Comparison of ENCODE assay signal across 19 mouse cellular contexts in the genomic region with DNA sequence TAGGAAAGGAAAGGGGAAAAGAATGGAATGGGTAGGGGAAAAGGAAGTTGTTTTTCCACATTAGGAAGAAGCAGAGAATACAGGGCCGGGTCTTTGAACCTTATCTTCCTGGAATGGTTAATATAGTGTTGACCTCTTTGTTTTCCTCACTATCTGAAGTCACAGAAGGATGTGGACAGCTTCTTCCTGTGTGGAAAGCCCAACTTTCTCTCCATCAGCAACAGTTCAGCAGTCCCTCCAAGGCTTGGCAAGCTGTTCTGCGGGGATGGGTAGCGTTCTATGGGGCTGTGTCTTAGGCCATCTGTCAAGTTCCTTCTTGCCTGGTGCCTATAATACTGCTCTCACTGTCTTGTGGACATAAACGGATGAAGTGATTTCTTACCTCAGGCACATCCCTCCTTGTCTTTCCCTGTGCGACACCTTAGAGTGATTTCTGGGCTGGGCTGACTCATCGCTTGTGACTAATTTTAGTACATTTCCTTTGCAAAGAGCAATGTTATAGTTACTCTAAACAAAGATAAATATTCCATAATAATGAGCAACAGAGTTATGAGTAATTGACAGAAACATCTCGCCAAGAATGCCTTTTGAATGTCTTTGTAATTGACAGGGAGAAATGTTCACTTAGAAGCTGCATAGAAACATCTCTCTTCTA. TPM values are rescaled to one million over a fixed set of nuclear protein-coding genes. Genes with fewer than 3 reads are reported as not detected.
DNase-seq lines count a peak whose midpoint lies in the region; ATAC-seq and TF ChIP-seq lines count a peak whose summit lies in the region.
"Had no signal": no experiment of that assay in that cellular context is flagged by ENCODE, and none has a peak within 500 bp of the region (broad histone marks: within the 10 kb centered on the region; RNA-seq: fewer than 3 reads in every experiment).

No protein-coding gene starts in this region.

- TF ChIP-seq POLR2A in lung, adult 2 months (IDR thresholded peaks at IDR 0.05; ENCODE audit: borderline replicate concordance, extremely low read depth, low read depth, low read length) = no peak
- TF ChIP-seq POLR2A in embryonic fibroblast, embryonic 13.5 days (IDR thresholded peaks at IDR 0.05; ENCODE audit: low read depth, low read length) = no peak

- peaks cover 4% of the 10 kb centered on the region for H3K9me3 ChIP-seq in heart, embryonic 12.5 days (replicated peaks)
- no peaks in the 10 kb centered on the region for H3K9me3 ChIP-seq in lung, embryonic 15.5 days
- H3K9me3 ChIP-seq: embryonic facial prominence, embryonic 15.5 days; hindbrain, embryonic 15.5 days; limb, embryonic 12.5 days; neural tube, embryonic 12.5 days had no signal

- no peak overlapping the region; the same call in 1 of the 2 replicates for H3K27ac ChIP-seq in heart, embryonic 12.5 days (ENCODE audit: poor library complexity, severe bottlenecking)
- peak overlapping the region; percentile 71 for H3K27ac ChIP-seq in lung, embryonic 15.5 days
- H3K27ac ChIP-seq in embryonic fibroblast, embryonic 13.5 days (ENCODE audit: insufficient read depth, low read length) = peak overlapping the region; percentile 55; the same call in 1 of the 2 replicates
- H3K27ac ChIP-seq: embryonic facial prominence, embryonic 15.5 days; gastrocnemius, adult 2 months; hindbrain, embryonic 15.5 days; kidney, postnatal 0 days; layer of hippocampus, adult 2 months; limb, embryonic 12.5 days; neural tube, embryonic 12.5 days had no signal

- 50% methylated on average over 7 of the region's 7 CpGs for WGBS in heart, embryonic 12.5 days
- WGBS in lung, embryonic 15.5 days = 33% methylated on average over 7 of the region's 7 CpGs
- WGBS in lung, adult 2 months = 37% methylated on average over 7 of the region's 7 CpGs

- TF ChIP-seq CTCF in lung, adult 2 months (IDR thresholded peaks at IDR 0.05; ENCODE audit: insufficient read depth, low read length) = no peak
- no peak for TF ChIP-seq CTCF in embryonic fibroblast, embryonic 13.5 days (IDR thresholded peaks at IDR 0.05; ENCODE audit: borderline replicate concordance, insufficient read depth, low read length)

- H3K4me1 ChIP-seq in heart, embryonic 12.5 days (replicated peaks) = 0 out of 2 replicates have a peak, but pooled peaks cover 2% of the 10 kb centered on the region
- peaks cover 15% of the 10 kb centered on the region for H3K4me1 ChIP-seq in lung, embryonic 15.5 days
- peaks cover 4% of the 10 kb centered on the region; the same call in 1 of the 2 replicates for H3K4me1 ChIP-seq in lung, adult 2 months (ENCODE audit: control insufficient read depth, insufficient read depth, low read length)
- peaks cover 6% of the 10 kb centered on the region; the same call in 1 of the 2 replicates for H3K4me1 ChIP-seq in embryonic fibroblast, embryonic 13.5 days (ENCODE audit: control insufficient read depth, insufficient read depth, low read length)
- H3K4me1 ChIP-seq: embryonic facial prominence, embryonic 15.5 days; hindbrain, embryonic 15.5 days; neural tube, embryonic 12.5 days had no signal

- no peak for DNase-seq in heart, adult 8-10 months (ENCODE audit: low spot score)
- DNase-seq in lung, adult 2 months = no peak
- peak; percentile 78 for DNase-seq in Muller cell, postnatal 12 days (ENCODE audit: inconsistent ontology term)
- no peak for DNase-seq in thymus, postnatal 10 days (ENCODE audit: low spot score in 2 of 2)
- DNase-seq: gastrocnemius, adult 2 months; right cerebral cortex, postnatal 25 days; thymus, adult 2 months had no signal

- ATAC-seq in heart, embryonic 12.5 days (ENCODE audit: insufficient number of reproducible peaks, low FRiP score) = peak; percentile 60
- ATAC-seq in lung, embryonic 15.5 days (ENCODE audit: borderline replicate concordance, extremely low read depth, low FRiP score, low TSS enrichment) = peak; percentile 67; the same call in 1 of the 2 replicates
- ATAC-seq: CD4-positive, CD25-positive, alpha-beta regulatory T cell, adult 4 months; forebrain, embryonic 14.5 days; intestine, postnatal 0 days had no signal

- H3K27me3 ChIP-seq in heart, embryonic 12.5 days (replicated peaks) = no peaks in the 10 kb centered on the region
- H3K27me3 ChIP-seq in lung, embryonic 15.5 days = no peaks in the 10 kb centered on the region
- H3K27me3 ChIP-seq: embryonic facial prominence, embryonic 15.5 days; hindbrain, embryonic 15.5 days; limb, embryonic 12.5 days; neural tube, embryonic 12.5 days had no signal

- no peak overlapping the region for H3K9ac ChIP-seq in heart, embryonic 12.5 days
- H3K9ac ChIP-seq in lung, embryonic 15.5 days = no peak overlapping the region
- H3K9ac ChIP-seq: embryonic facial prominence, embryonic 15.5 days; hindbrain, embryonic 15.5 days; limb, embryonic 12.5 days; neural tube, embryonic 12.5 days had no signal

- no peak overlapping the region for H3K4me2 ChIP-seq in heart, embryonic 12.5 days
- no peak overlapping the region for H3K4me2 ChIP-seq in lung, embryonic 15.5 days
- H3K4me2 ChIP-seq: embryonic facial prominence, embryonic 15.5 days; hindbrain, embryonic 15.5 days; limb, embryonic 12.5 days; neural tube, embryonic 12.5 days had no signal

- no peaks in the 10 kb centered on the region for H3K36me3 ChIP-seq in heart, embryonic 12.5 days
- no peaks in the 10 kb centered on the region for H3K36me3 ChIP-seq in lung, embryonic 15.5 days
- H3K36me3 ChIP-seq: embryonic facial prominence, embryonic 15.5 days; hindbrain, embryonic 15.5 days; limb, embryonic 12.5 days; neural tube, embryonic 12.5 days had no signal

- no peak overlapping the region for H3K4me3 ChIP-seq in heart, embryonic 12.5 days
- H3K4me3 ChIP-seq in lung, embryonic 15.5 days = no peak overlapping the region
- H3K4me3 ChIP-seq in lung, adult 2 months (replicated peaks; ENCODE audit: extremely low read depth, low read depth, low read length) = no peak overlapping the region
- no peak overlapping the region for H3K4me3 ChIP-seq in embryonic fibroblast, embryonic 13.5 days (ENCODE audit: insufficient read depth, low read length)
- H3K4me3 ChIP-seq: embryonic facial prominence, embryonic 15.5 days; gastrocnemius, adult 2 months; hindbrain, embryonic 15.5 days; layer of hippocampus, adult 2 months; limb, embryonic 12.5 days; neural tube, embryonic 12.5 days had no signal

RNA-seq across cellular contexts. Expression of gene Usp38, which starts 52.7 kb away (rescaled TPM):
- polyA plus RNA-seq in heart, embryonic 12.5 days (2016; fragmentation: Nextera tagmentation; extraction: Ambion mirVana) = 21.5 and 22.4 TPM in 2 replicates
- total RNA-seq in heart, adult 8-10 months (2022) = 10 to 100 TPM; 16.6 to 18.5 (median 18.0) TPM
- 16.6 and 17.7 TPM in 2 replicates for polyA plus RNA-seq in lung, embryonic 15.5 days (2015; fragmentation: Nextera tagmentation; extraction: Ambion mirVana)
- 8.1 and 8.8 TPM in 2 replicates for polyA plus RNA-seq in lung, adult 2 months (2012; rRNA removed)
- polyA plus RNA-seq in embryonic fibroblast, embryonic 13.5 days (2011; ENCODE audit: insufficient read length, low read depth, missing spikeins) = 17.3 and 17.6 TPM in 2 replicates
